Mouse (Mus musculus): ENCODE data around the gene Ttc27. TPM values are rescaled to one million over a fixed set of nuclear protein-coding genes. Genes with fewer than 3 reads are reported as not detected.

The Ttc27 gene
- polyA plus RNA-seq, 1 experiment, result 12.9 TPM

DNA sequence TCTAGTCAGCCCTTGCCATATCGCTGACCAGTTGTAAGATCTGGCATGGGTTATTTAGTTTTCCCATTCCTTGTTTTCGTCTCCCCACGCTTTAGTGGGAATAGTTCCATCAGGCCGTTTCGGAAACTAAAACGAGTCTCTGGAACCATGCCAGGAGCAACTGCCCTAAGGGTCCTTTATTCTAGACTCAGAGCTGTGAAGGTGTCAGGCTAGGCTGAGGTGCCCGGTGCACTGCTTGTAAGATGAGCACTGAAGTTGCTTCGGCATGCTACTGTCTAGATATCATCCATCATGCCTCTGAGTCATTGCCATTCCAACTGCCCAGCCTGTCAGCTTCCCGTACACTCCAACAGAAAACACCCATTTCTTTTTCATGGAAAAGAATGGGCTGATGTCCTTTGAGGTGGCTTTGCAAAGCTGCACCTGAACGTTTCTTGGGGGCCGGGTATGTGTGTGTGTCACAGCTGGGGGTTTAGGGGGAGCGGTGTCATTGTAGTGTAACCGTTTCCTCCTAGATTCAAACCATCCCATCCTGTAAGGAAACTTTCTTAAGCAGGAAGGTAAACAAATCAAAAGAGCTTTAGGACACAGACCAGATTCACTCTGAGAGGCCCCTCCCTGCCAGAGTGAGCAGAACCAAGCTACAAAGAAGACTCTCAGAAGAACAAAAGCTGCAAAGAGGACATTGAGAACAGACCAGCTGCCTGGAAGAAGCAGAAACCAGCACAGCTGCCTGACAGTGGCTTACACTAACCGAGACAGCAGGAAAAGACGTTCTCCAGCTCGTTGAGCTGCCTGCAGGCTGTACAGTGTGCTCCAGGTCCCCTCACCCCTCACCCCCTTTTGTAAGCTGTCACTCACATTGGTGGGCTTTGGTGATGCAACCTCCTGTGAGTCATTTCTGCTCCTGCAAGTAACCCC, 186.1 kb downstream of the Ttc27 start:
- no peaks in the 10 kb centered on the region for H3K36me3 ChIP-seq (ENCODE audit: control insufficient read depth, insufficient read depth)
- peak overlapping the region; percentile 42 for H3K4me2 ChIP-seq (ENCODE audit: low read depth)
- no peak for TF ChIP-seq MYOD1 (IDR thresholded peaks at IDR 0.05; ENCODE audit: control insufficient read depth in 1 of 3, insufficient read length in 2 of 3, low read depth in 2 of 3)
- no peak for TF ChIP-seq MAX (IDR thresholded peaks at IDR 0.05; ENCODE audit: low read depth)
- no peak for TF ChIP-seq TCF3 (IDR thresholded peaks at IDR 0.05; ENCODE audit: insufficient read length, low read depth)
- TF ChIP-seq CEBPB (IDR thresholded peaks at IDR 0.05; ENCODE audit: insufficient read depth, poor library complexity, severe bottlenecking), result no peak
- TF ChIP-seq USF1 (IDR thresholded peaks at IDR 0.05; ENCODE audit: low read depth), result no peak
- no peak for TF ChIP-seq MYOG (IDR thresholded peaks at IDR 0.05; ENCODE audit: control insufficient read depth in 1 of 3, insufficient read depth in 1 of 3, insufficient read length in 2 of 3, low read depth in 2 of 3)
- TF ChIP-seq POLR2A (IDR thresholded peaks at IDR 0.05; ENCODE audit: insufficient read length, low read depth), result no peak
- no peak for TF ChIP-seq E2F4 (IDR thresholded peaks at IDR 0.05; ENCODE audit: insufficient read depth)
- TF ChIP-seq REST (IDR thresholded peaks at IDR 0.05; ENCODE audit: insufficient read depth, insufficient read length), result no peak
- no peak for TF ChIP-seq SRF (IDR thresholded peaks at IDR 0.05; ENCODE audit: control insufficient read depth, insufficient read length, low read depth)
- TF ChIP-seq POLR2AphosphoS2 (IDR thresholded peaks at IDR 0.05; ENCODE audit: insufficient read length, low read depth), result no peak
- TF ChIP-seq TCF12 (IDR thresholded peaks at IDR 0.05; ENCODE audit: insufficient read depth, poor library complexity, severe bottlenecking), result no peak
- no peak overlapping the region for H3K4me3 ChIP-seq
- no peaks in the 10 kb centered on the region for H3K79me2 ChIP-seq (ENCODE audit: control insufficient read depth, insufficient read depth)
- H3K27me3 ChIP-seq (ENCODE audit: control insufficient read depth, insufficient read depth, insufficient read length), result no peaks in the 10 kb centered on the region
- no peak overlapping the region for H3ac ChIP-seq (ENCODE audit: control insufficient read depth, insufficient read length)

DNA sequence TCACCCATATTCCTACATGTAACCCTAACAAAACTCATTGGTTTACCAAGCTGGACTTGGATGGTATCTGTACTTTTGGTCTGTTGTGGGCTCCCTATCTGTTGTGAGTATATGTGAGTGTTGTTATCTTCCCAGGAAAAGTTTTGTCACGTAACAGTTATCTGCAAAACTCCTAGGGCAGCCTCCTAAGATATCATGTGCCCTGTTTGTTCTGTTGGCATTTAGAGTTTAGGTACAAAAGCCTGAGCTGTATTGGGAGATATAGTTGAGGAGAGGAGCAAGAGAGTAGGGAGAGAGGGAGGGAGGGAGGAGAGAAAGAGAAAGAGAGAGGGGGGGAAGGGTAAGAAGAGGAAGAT, 186.8 kb downstream of the Ttc27 start:
- Histone ChIP-seq H3ac (ENCODE audit: control insufficient read depth, insufficient read length) (no peak overlapping the region), H3K36me3 (ENCODE audit: control insufficient read depth, insufficient read depth) (no peaks in the 10 kb centered on the region), H3K4me2 (ENCODE audit: low read depth) (no peak overlapping the region), H3K4me3 (no peak overlapping the region), H3K79me2 (ENCODE audit: control insufficient read depth, insufficient read depth) (no peaks in the 10 kb centered on the region), H3K27me3 (ENCODE audit: control insufficient read depth, insufficient read depth, insufficient read length) (no peaks in the 10 kb centered on the region)
- TF ChIP-seq REST (IDR thresholded peaks at IDR 0.05; ENCODE audit: insufficient read depth, insufficient read length), result no peak
- TF ChIP-seq MYOD1 (IDR thresholded peaks at IDR 0.05; ENCODE audit: control insufficient read depth in 1 of 3, insufficient read length in 2 of 3, low read depth in 2 of 3), result no peak
- no peak for TF ChIP-seq TCF12 (IDR thresholded peaks at IDR 0.05; ENCODE audit: insufficient read depth, poor library complexity, severe bottlenecking)
- TF ChIP-seq MYOG (IDR thresholded peaks at IDR 0.05; ENCODE audit: control insufficient read depth in 1 of 3, insufficient read depth in 1 of 3, insufficient read length in 2 of 3, low read depth in 2 of 3), result no peak
- TF ChIP-seq E2F4 (IDR thresholded peaks at IDR 0.05; ENCODE audit: insufficient read depth), result no peak
- TF ChIP-seq SRF (IDR thresholded peaks at IDR 0.05; ENCODE audit: control insufficient read depth, insufficient read length, low read depth), result no peak
- no peak for TF ChIP-seq TCF3 (IDR thresholded peaks at IDR 0.05; ENCODE audit: insufficient read length, low read depth)
- no peak for TF ChIP-seq USF1 (IDR thresholded peaks at IDR 0.05; ENCODE audit: low read depth)
- TF ChIP-seq CEBPB (IDR thresholded peaks at IDR 0.05; ENCODE audit: insufficient read depth, poor library complexity, severe bottlenecking), result no peak
- no peak for TF ChIP-seq MAX (IDR thresholded peaks at IDR 0.05; ENCODE audit: low read depth)
- no peak for TF ChIP-seq POLR2AphosphoS2 (IDR thresholded peaks at IDR 0.05; ENCODE audit: insufficient read length, low read depth)
- no peak for TF ChIP-seq POLR2A (IDR thresholded peaks at IDR 0.05; ENCODE audit: insufficient read length, low read depth)

DNA sequence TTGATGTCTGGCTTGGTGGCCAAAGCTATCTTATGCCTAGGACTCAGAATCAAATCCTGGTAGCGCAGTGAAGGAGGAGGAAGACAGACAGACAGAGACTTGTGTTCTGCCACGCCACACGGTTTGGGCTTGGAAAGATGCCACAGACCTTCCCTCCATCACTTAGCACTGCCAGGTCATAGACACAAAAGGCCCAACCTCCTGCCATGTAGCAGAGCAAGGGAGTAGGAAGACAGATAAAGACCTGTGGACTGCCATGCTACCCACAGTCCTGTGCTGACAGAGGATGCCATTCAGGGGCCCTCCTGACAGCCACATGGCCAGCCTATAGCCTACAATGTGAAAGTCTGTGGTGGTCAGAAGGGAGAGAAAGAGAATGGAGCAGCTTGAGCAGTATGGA, 187.4 kb downstream of the Ttc27 start:
- no peak for TF ChIP-seq TCF12 (IDR thresholded peaks at IDR 0.05; ENCODE audit: insufficient read depth, poor library complexity, severe bottlenecking)
- no peak for TF ChIP-seq POLR2A (IDR thresholded peaks at IDR 0.05; ENCODE audit: insufficient read length, low read depth)
- no peak for TF ChIP-seq TCF3 (IDR thresholded peaks at IDR 0.05; ENCODE audit: insufficient read length, low read depth)
- no peak for TF ChIP-seq E2F4 (IDR thresholded peaks at IDR 0.05; ENCODE audit: insufficient read depth)
- TF ChIP-seq POLR2AphosphoS2 (IDR thresholded peaks at IDR 0.05; ENCODE audit: insufficient read length, low read depth), result no peak
- no peak for TF ChIP-seq MYOD1 (IDR thresholded peaks at IDR 0.05; ENCODE audit: control insufficient read depth in 1 of 3, insufficient read length in 2 of 3, low read depth in 2 of 3)
- TF ChIP-seq MAX (IDR thresholded peaks at IDR 0.05; ENCODE audit: low read depth), result no peak
- no peak for TF ChIP-seq USF1 (IDR thresholded peaks at IDR 0.05; ENCODE audit: low read depth)
- no peak for TF ChIP-seq REST (IDR thresholded peaks at IDR 0.05; ENCODE audit: insufficient read depth, insufficient read length)
- TF ChIP-seq SRF (IDR thresholded peaks at IDR 0.05; ENCODE audit: control insufficient read depth, insufficient read length, low read depth), result no peak
- no peak for TF ChIP-seq CEBPB (IDR thresholded peaks at IDR 0.05; ENCODE audit: insufficient read depth, poor library complexity, severe bottlenecking)
- TF ChIP-seq MYOG (IDR thresholded peaks at IDR 0.05; ENCODE audit: control insufficient read depth in 1 of 3, insufficient read depth in 1 of 3, insufficient read length in 2 of 3, low read depth in 2 of 3), result no peak
- H3K4me2 ChIP-seq (ENCODE audit: low read depth), result no peak overlapping the region
- H3K36me3 ChIP-seq (ENCODE audit: control insufficient read depth, insufficient read depth), result no peaks in the 10 kb centered on the region
- no peak overlapping the region for H3K4me3 ChIP-seq
- no peaks in the 10 kb centered on the region for H3K79me2 ChIP-seq (ENCODE audit: control insufficient read depth, insufficient read depth)
- H3K27me3 ChIP-seq (ENCODE audit: control insufficient read depth, insufficient read depth, insufficient read length), result no peaks in the 10 kb centered on the region
- H3ac ChIP-seq (ENCODE audit: control insufficient read depth, insufficient read length), result no peak overlapping the region

DNA sequence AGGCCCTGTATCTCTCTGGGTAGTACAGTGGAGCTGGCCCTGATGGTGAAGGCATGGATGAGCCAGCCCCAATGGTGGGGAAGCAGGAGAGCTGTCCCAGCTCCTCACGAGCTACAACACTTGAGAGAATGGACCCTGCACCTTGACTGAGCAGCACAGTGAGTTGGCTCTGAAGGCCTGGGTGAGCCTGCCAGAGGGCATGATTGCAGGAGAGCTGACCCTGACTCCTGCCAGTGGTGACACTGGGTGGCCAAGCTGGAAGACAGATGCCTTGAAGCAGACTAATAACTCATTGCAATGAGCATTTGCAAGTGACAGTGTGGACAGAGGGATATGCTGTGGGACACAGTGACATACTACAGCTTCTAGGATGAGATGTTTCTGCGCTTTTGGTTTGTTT, 195.5 kb downstream of the Ttc27 start:
- no peak for TF ChIP-seq TCF3 (IDR thresholded peaks at IDR 0.05; ENCODE audit: insufficient read length, low read depth)
- no peaks in the 10 kb centered on the region for H3K79me2 ChIP-seq (ENCODE audit: control insufficient read depth, insufficient read depth)
- H3K4me2 ChIP-seq (ENCODE audit: low read depth), result no peak overlapping the region
- no peaks in the 10 kb centered on the region for H3K27me3 ChIP-seq (ENCODE audit: control insufficient read depth, insufficient read depth, insufficient read length)
- no peaks in the 10 kb centered on the region for H3K36me3 ChIP-seq (ENCODE audit: control insufficient read depth, insufficient read depth)
- no peak overlapping the region for H3ac ChIP-seq (ENCODE audit: control insufficient read depth, insufficient read length)
- H3K4me3 ChIP-seq, result no peak overlapping the region

Other genes with a start within 250 kb of the Ttc27 start
- gene Yipf4, start 228.2 kb upstream of the Ttc27 start, polyA plus RNA-seq (2012; fragmentation: generic; extraction: Trizol), result 20.0 TPM
- gene Birc6, start 189.4 kb upstream of the Ttc27 start, polyA plus RNA-seq (2012; fragmentation: generic; extraction: Trizol), result 20.1 TPM